Mouse (Mus musculus): ENCODE measurements at regions not wholly inside any gene's neighbourhood (a gene's known extent, or its start where the extent isn't known, plus 50 kb on each side); places are given as distances from the start of the nearest gene placed in this dataset.

DNA sequence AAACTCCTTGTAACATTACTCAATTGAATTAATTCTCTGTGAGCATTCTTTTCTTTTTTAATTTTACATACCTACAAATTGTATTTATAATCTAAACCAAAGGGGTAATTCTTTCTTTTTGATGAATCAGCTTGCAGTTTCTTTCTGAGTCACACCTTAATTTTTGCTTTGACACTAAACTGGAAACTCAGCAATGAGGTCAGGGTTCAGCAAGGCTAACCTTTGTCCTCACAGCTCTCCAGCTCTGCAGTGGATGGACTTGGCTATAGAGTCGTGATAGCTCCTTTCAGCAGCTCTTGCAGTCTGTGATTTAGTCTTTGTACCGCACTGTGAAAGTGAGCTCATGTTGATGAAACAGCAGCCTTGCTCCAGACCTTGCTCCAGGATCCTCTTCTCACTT, 1093.0 kb upstream of the 2610301B20Rik start:
- no peaks in the 10 kb centered on the region for H3K9me3 ChIP-seq
- no peak overlapping the region for H3K9ac ChIP-seq (replicated peaks)
- H3K27ac ChIP-seq, result no peak overlapping the region
- H3K36me3 ChIP-seq, result no peaks in the 10 kb centered on the region
- no peak overlapping the region for H3K4me2 ChIP-seq (replicated peaks)
- H3K4me1 ChIP-seq (replicated peaks), result no peaks in the 10 kb centered on the region
- 68% methylated on average over 2 of the region's 2 CpGs for WGBS
- no peak overlapping the region for H3K4me3 ChIP-seq (replicated peaks)
- no peaks in the 10 kb centered on the region for H3K27me3 ChIP-seq
- no peak for ATAC-seq

DNA sequence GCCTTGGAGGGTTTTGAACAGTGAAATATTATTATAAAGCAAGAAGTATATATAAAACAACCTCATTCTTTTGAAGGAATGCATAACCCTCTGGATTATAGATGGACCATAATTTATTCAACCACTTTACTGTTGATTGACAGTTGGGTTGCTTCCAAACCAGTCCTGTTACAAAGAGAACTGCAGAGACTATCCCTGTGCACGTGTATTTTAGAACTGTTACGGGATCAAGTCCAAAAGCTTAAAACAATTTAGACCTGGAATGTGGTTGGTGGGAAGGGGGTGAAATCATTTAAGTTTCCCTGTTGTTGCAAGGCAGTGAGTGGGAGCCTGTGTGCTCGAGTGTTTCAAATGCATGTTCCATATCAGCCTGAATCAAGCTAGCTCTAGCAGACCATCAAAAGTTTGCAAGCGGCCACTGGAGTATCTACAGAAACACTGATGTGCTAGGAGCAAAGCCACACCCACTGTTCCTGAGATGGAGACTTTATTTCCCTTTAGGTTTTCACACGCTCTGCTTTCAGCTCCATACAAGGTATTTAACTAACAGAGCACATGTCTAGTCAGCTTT, 1086.4 kb upstream of the 2610301B20Rik start:
- no peaks in the 10 kb centered on the region for H3K27me3 ChIP-seq
- H3K27ac ChIP-seq, result no peak overlapping the region
- no peak for ATAC-seq
- no peak overlapping the region for H3K4me2 ChIP-seq (replicated peaks)
- no peak overlapping the region for H3K9ac ChIP-seq (replicated peaks)
- WGBS, result 78% methylated on average over 5 of the region's 5 CpGs
- no peak overlapping the region for H3K4me3 ChIP-seq (replicated peaks)
- H3K36me3 ChIP-seq, result no peaks in the 10 kb centered on the region
- H3K4me1 ChIP-seq (replicated peaks), result no peaks in the 10 kb centered on the region
- no peaks in the 10 kb centered on the region for H3K9me3 ChIP-seq

DNA sequence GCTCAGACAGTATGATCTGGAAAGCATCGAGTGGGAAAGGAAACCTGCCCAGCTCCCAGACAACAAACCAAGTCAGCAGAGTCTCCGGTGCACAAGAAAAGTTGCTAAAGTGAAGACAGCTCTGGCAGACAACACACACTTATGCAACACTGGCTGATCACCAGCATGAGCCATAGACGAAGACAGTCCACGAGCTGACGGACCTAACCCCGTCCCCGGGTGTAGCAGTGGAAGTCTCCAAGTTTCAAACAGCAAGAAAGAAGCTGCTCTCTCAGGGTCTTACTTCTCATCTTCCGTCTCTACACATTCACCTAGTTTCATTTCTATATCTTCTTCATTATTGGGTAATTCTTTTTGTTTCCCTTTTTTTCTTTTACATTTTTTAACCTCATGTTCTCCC, 1083.8 kb upstream of the 2610301B20Rik start:
- H3K9ac ChIP-seq (replicated peaks), result no peak overlapping the region
- no peaks in the 10 kb centered on the region for H3K27me3 ChIP-seq
- H3K4me3 ChIP-seq (replicated peaks), result no peak overlapping the region
- H3K4me1 ChIP-seq (replicated peaks), result no peaks in the 10 kb centered on the region
- H3K27ac ChIP-seq, result no peak overlapping the region
- no peak overlapping the region for H3K4me2 ChIP-seq (replicated peaks)
- no peak for ATAC-seq
- no peaks in the 10 kb centered on the region for H3K9me3 ChIP-seq
- 90% methylated on average over 8 of the region's 8 CpGs for WGBS
- no peaks in the 10 kb centered on the region for H3K36me3 ChIP-seq

Data from midbrain, embryonic 13.5 days (tissue).